Mouse (Mus musculus) E14TG2a.4 (cell line): ENCODE data around the gene Atg4b.

Experiments
- CTCF ChIP-seq: conservative IDR thresholded peaks from 2 replicates; pipeline ENCODE4 v1.5.1; 2014; ENCODE audit warnings: low read length
- NANOG ChIP-seq: IDR thresholded peaks from 2 replicates; pipeline ENCODE4 v1.6.1; 2014; ENCODE audit warnings: borderline replicate concordance, low read length, mixed read lengths

- TF ChIP-seq CTCF (no peak), NANOG (no peak)
Measured at GRCm38 (mm10) chr1:93726116-93726515, 25.2 kb upstream of the Atg4b start.
